Mouse (Mus musculus) myocyte (in vitro differentiated cells): ENCODE data around the gene Prrg4.

Experiments used
- MYOD1 ChIP-seq, 3 experiments: IDR thresholded peaks; one replicate each; pipeline ENCODE4 v1.6.1; 2011; ENCODE audit warnings: control low read depth in 2 of 3, low read depth in 2 of 3, mild to moderate bottlenecking in 2 of 3, moderate library complexity in 1 of 3; ENCODE audit not compliant: insufficient read length in 2 of 3, control insufficient read depth in 1 of 3
- MYOG ChIP-seq, 3 experiments: IDR thresholded peaks; one replicate each; pipeline ENCODE4 v1.6.1; 2011; ENCODE audit warnings: control low read depth in 2 of 3, low read depth in 2 of 3, mild to moderate bottlenecking in 2 of 3; ENCODE audit not compliant: insufficient read length in 2 of 3, control insufficient read depth in 1 of 3, insufficient read depth in 1 of 3
- POLR2A ChIP-seq: IDR thresholded peaks from one replicate; pipeline ENCODE4 v1.6.1; 2011; ENCODE audit warnings: low read depth, mild to moderate bottlenecking, control low read depth, moderate library complexity; ENCODE audit not compliant: insufficient read length
- POLR2AphosphoS2 ChIP-seq: IDR thresholded peaks from one replicate; pipeline ENCODE4 v1.6.1; 2011; ENCODE audit warnings: low read depth, control low read depth; ENCODE audit not compliant: insufficient read length
- USF1 ChIP-seq: IDR thresholded peaks from one replicate; pipeline ENCODE4 v1.6.1; 2011; ENCODE audit warnings: low read depth, mild to moderate bottlenecking, control low read depth, moderate library complexity

GRCm38 (mm10) chr2:104887882-104888566, 38.3 kb upstream of the Prrg4 start:
- TF ChIP-seq MYOD1 (IDR thresholded peaks at IDR 0.05; ENCODE audit: control insufficient read depth in 1 of 3, insufficient read length in 2 of 3, low read depth in 2 of 3), result no peak
- TF ChIP-seq MYOG (IDR thresholded peaks at IDR 0.05; ENCODE audit: control insufficient read depth in 1 of 3, insufficient read depth in 1 of 3, insufficient read length in 2 of 3, low read depth in 2 of 3), result no peak
- no peak for TF ChIP-seq USF1
- no peak for TF ChIP-seq POLR2A
- no peak for TF ChIP-seq POLR2AphosphoS2
